Mouse (Mus musculus) cerebellum, adult 18-20 months (tissue): ENCODE data around the gene Susd4.

Experiments
- DNase-seq, 2 experiments: peaks; one replicate each; pipeline ENCODE4 v3.0.0; 2021

Susd4 gene

DNA sequence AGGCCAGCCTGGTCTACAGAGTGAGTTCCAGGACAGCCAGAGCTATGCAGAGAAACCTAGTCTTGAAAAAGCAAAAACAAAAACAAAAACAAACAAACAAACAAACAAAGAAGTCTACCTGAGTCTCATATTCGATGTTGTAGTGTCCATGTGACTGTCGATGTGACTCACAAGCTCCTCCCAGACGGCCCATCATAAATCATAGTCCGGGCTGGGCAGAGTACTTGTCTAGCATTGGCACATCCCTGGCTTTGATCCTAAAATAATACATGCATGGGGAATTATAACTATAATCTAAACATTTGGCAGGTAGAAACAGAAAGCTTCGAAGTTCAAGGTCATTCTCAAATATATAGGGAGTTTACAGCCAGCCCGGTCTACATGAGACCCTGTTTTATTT, 162.8 kb downstream of the Susd4 start:
- DNase-seq: no peak

DNA sequence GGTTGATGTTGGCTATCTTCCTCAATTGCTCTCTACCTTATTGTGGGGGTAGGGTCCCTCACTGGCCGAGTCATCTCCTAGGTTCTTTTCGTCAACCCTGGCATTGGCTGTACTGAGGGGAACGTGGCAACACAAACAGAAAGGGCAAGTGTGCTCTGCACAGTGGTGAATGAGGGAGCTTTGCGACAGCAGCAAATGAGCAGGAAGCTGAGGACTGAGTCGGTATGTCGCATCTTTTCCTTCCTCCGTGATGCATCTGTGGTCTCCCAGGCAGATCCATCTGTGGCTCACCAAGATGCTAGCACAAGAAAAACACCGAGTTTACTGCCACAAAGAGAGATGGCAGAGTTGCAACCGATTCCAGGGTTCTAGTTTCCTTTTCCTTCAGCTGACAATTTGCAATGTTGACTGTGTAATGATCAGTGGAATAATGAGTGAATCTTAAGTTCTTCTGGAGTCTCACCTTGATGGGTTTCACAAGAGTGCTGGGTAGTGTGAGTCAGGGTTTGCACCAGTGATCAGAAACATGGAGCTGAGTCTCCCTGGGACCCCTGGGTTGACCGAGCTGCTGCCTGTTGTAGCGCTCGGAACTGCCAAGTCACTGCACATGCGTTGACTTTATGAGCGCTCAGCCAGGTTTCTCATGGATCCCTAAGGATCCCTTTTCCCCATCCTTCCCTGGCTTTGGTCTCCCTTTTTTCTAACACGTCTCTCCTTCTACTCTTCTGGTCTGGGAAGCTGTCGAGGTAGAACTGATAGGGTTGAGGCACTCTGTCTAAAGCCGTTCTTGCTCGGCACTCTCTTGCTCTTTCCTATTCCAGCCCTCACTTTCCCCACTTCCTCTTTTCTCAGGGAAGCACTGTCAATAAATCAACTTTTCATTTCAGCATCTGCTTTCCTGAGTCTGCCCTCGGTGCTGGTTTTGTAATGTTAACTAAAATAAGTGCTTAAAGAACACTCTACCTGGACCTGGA, 164.5 kb downstream of the Susd4 start:
- DNase-seq: no peak

DNA sequence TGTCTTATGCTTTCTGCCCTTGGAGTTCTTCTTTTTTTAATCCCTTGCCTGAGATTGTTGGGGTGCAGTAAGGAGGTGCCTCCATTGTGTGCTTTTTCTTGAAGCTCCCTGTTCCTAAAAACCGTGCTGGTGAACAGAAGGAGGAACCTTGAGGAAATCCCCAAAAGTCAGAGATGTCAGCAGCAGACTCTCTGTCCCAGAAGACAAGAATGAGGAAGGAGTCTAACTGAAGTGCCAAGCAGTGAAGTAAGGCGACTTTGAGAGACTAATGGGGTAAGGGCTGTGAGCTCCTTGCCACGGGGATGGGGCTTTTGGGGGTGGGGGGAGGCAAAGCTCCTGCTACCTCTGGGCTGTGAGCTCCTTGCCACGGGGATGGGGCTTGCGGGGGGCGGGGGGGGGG, 171.8 kb downstream of the Susd4 start:
- DNase-seq: no peak

DNA sequence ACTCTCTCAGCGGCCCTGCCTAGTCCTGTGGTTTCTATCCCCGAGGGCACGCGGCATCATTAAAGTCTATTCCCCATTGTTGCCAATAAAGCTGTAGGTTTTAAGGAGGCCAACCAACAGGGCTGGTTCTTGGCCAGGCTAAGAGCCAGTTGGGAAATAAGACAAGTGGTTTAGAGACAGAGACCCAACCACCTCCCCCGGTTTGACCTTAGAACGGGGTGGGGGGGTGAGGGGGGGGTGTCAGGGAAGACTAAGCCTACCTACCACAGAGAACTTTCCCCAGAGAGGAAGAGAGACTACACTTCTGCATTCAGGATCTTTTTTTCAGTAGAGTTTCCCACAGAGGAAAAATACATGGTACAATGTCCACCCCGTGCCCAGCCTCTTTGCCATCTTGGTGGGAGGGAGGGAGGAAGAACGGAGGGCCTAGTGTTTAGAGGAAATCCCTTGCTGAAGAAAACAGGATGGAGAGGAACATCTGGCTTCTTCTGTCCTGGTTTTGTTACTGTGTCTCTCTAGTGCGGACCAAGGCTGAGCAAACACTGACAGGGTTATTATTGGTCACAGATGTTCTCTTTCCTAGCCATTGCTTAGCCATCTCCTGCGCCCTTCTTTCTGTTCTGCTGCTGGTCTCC, 173.9 kb downstream of the Susd4 start:
- DNase-seq: no peak

DNA sequence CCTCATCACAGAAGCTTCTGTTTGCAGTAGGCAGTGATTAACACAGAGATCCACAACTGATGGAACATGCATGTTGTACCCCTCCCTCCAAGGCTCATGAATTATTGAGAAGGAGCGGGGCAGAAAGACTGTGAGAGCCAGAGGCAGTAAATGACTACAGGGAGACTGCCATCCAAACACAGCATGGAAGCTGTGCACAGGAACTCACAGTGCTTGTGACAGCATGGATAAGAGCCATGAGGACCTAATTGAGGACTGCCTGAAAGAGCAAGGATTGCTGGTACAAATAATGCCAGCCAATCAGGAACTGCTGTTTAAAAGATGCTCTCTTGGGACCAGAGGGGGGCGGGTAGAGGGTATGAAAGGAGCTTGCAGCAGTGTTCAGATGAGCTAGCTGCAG, 178.3 kb downstream of the Susd4 start:
- no peak for DNase-seq

DNA sequence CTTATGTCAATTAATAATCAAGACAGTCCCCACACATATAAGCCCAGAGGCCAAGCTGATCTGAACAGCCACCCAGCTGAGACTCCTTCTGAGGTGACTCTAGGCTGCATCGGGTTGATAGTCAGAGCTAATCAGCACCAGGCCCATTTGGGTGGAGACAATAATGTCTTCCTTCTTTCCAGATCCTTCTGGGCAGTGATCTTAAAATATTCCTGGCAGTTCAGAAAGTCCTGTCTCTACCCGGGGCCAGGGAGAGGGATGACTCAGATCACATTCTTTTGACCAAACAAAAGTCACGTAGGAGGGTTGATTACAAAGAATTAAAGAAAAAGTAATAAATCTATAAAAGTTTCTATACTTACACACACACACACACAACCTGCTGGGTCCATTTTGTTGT, 180.3 kb downstream of the Susd4 start:
- no peak for DNase-seq

DNA sequence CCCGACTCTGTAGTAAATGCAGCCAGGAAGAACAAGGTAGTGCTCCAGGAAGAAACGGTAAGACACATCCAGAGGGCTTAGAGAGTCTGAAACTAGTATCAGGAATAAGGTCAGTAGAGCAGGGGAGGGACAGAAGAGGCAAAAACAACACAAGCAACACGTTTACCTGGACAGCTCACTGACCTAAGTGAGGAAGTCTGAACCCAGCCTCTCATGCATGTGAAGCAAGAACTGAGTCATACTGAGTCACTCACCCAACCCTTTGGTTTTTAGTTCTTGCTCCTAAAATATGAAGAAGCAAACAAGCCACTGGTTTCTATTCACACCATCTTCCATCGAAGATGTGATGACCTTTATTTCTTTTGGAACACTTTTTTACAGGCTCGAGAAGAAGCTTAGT, 181.0 kb downstream of the Susd4 start:
- DNase-seq: no peak

DNA sequence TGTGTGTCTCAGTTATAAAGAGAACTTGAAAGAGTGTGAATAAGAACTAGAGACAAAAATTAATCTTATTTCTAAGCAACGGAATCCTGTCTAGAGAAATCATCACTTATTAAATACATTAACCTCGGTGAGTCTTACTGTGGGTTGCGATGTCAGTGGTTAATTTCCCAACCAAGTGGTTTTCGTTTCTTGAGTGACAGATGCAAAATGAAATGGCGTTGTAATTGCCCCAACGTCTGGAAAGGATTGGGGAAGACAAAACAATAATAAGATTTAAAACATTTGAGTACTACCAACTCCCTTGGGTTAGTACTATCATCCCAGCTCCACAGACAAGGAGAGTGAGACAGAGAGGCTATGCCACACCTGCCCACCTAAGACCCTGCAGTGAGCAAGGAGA, 181.9 kb downstream of the Susd4 start:
- no peak for DNase-seq
